ENCODE assay signal across 7 mouse cellular contexts in the genomic region with DNA sequence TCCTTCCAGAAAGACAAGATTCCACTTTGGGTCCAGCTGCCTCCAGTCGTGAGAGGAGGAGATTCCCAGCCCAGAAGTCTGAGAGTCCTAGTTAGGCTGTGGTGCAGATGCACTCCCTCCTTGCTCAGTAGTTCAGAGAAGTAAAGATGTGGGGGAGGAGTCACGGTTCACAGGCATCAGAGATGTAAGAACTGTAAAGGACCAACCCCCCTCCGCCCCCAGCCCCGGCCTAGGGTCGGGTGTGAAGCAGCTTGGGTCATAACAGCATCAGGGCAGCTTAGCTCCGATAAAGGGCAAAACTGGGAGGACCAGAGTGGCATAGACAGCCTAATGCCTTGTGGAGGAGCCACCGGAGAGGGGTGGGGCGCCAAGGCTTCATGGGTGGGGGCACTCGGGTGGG. TPM values are rescaled to one million over a fixed set of nuclear protein-coding genes. Genes with fewer than 3 reads are reported as not detected.
DNase-seq lines count a peak whose midpoint lies in the region; ATAC-seq and TF ChIP-seq lines count a peak whose summit lies in the region.

No protein-coding gene starts in this region.

- no peak for TF ChIP-seq CTCF in olfactory bulb, adult 2 months (IDR thresholded peaks at IDR 0.05; ENCODE audit: insufficient read depth, low read depth, low read length)

- H3K27me3 ChIP-seq in forebrain, embryonic 16.5 days (replicated peaks; ENCODE audit: control insufficient read depth, insufficient read depth, low read length): peaks cover 9% of the 10 kb centered on the region; the same call in 1 of the 2 replicates
- H3K27me3 ChIP-seq in limb, embryonic 13.5 days: peaks cover 53% of the 10 kb centered on the region

- peak overlapping the region; percentile 48 for H3K9ac ChIP-seq in forebrain, embryonic 16.5 days (replicated peaks; ENCODE audit: low read depth, low read length)
- H3K9ac ChIP-seq in limb, embryonic 13.5 days: peak overlapping the region; percentile 55

- peak overlapping the region; percentile 63 for H3K4me2 ChIP-seq in forebrain, embryonic 16.5 days (ENCODE audit: low read length)
- peak overlapping the region; percentile 74 for H3K4me2 ChIP-seq in limb, embryonic 13.5 days (replicated peaks)

- H3K9me3 ChIP-seq in forebrain, embryonic 16.5 days (ENCODE audit: control insufficient read depth, low read length): no peaks in the 10 kb centered on the region
- no peaks in the 10 kb centered on the region for H3K9me3 ChIP-seq in limb, embryonic 13.5 days

- TF ChIP-seq POLR2A in olfactory bulb, adult 2 months (IDR thresholded peaks at IDR 0.05; ENCODE audit: insufficient read depth, low read depth, low read length): no peak

- ATAC-seq in forebrain, embryonic 16.5 days: peak; percentile 40
- ATAC-seq in limb, embryonic 13.5 days (ENCODE audit: low FRiP score, low read depth): peak; percentile 25; the same call in 1 of the 2 replicates

- peak overlapping the region; percentile 46 for H3K4me3 ChIP-seq in forebrain, embryonic 16.5 days (replicated peaks; ENCODE audit: low read length)
- peak overlapping the region; percentile 50 for H3K4me3 ChIP-seq in limb, embryonic 13.5 days
- H3K4me3 ChIP-seq in olfactory bulb, adult 2 months (ENCODE audit: insufficient read depth, low read depth, low read length): peak overlapping the region; percentile 51

- 0 out of 2 replicates have a peak, but pooled peaks cover 5% of the 10 kb centered on the region for H3K36me3 ChIP-seq in forebrain, embryonic 16.5 days (ENCODE audit: control insufficient read depth, insufficient read depth)
- H3K36me3 ChIP-seq in limb, embryonic 13.5 days: peaks cover 18% of the 10 kb centered on the region

- WGBS in forebrain, embryonic 16.5 days: 11% methylated on average over 8 of the region's 9 CpGs
- WGBS in limb, embryonic 13.5 days: 6% methylated on average over 9 of the region's 9 CpGs
- WGBS in olfactory bulb, adult 2 months: 5% methylated on average over 9 of the region's 9 CpGs

- peak; percentile 76 for DNase-seq in CD4-positive, CD25-positive, alpha-beta regulatory T cell, adult 2 months (ENCODE audit: low read depth, low spot score)
- DNase-seq in ES-CJ7 (ENCODE audit: low read depth, low spot score): peak; percentile 37
- DNase-seq in left cerebral cortex, postnatal 4 days: no peak
- DNase-seq in right cerebral cortex, postnatal 4 days: no peak

- H3K4me1 ChIP-seq in forebrain, embryonic 16.5 days (replicated peaks; ENCODE audit: control insufficient read depth, insufficient read depth, low read length): peaks cover 18% of the 10 kb centered on the region
- peaks cover 17% of the 10 kb centered on the region for H3K4me1 ChIP-seq in limb, embryonic 13.5 days
- peaks cover 19% of the 10 kb centered on the region for H3K4me1 ChIP-seq in olfactory bulb, adult 2 months (ENCODE audit: control insufficient read depth, insufficient read depth, low read length)

- no peak overlapping the region for H3K27ac ChIP-seq in forebrain, embryonic 16.5 days (ENCODE audit: low read length)
- no peak overlapping the region for H3K27ac ChIP-seq in limb, embryonic 13.5 days
- H3K27ac ChIP-seq in olfactory bulb, adult 2 months (ENCODE audit: insufficient read depth, low read depth, low read length): no peak overlapping the region

- intact Hi-C loops in left cerebral cortex, postnatal 4 days (cut with DNase I): loop anchor here (2.0 kb wide), 1 partner anchor 122 kb away; no protein-coding TSS in a partner anchor

RNA-seq across cellular contexts. Expression of a gene that starts 0.2 kb away (rescaled TPM):
- 9.9 and 11.7 TPM in 2 replicates for polyA plus RNA-seq in forebrain, embryonic 16.5 days (2015; fragmentation: Nextera tagmentation; extraction: Ambion mirVana)
- 2.2 and 2.6 TPM in 2 replicates for polyA plus RNA-seq in limb, embryonic 13.5 days (2015; fragmentation: Nextera tagmentation; extraction: Ambion mirVana)
- polyA plus RNA-seq in olfactory bulb, adult 2 months (2012; ENCODE audit: insufficient read depth, insufficient read length, low replicate concordance, missing spikeins): not detected in 2 replicates
- 10 to 100 TPM; 10.2 to 13.5 TPM for total RNA-seq in left cerebral cortex, postnatal 4 days (2021)

Comparison
In these comparisons a context has a peak if more than half of its experiments do, and no peak if none do; other contexts are left out.
1. DNase-seq: peak in CD4-positive, CD25-positive, alpha-beta regulatory T cell, adult 2 months (single experiment) and ES-CJ7 (single experiment); none in left cerebral cortex, postnatal 4 days (single experiment) and right cerebral cortex, postnatal 4 days (single experiment).
2. Peak in every context shown above with its lines, with median percentiles within 50 percentile points of each other: H3K4me3 ChIP-seq.